Comparison of ENCODE assay signal across 8 mouse cellular contexts in the genomic region with DNA sequence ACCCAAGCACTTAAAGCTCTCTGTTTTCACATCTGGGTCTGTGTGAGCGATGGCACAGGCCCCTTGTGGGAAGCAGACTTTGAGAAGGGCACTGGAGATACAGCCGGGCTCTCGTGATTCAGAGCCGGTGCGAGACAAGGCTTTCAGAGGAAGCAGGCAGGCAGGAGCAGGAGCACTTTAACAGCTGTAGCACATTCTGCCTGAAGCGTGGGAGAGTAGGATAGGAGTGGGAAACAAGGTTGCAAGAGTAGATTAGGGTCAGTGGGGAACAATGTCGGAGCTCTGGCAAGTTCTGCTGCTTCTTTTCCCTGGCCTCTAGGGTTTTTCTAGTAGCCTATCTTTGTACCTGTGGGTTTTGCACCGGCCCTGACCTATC. TPM values are rescaled to one million over a fixed set of nuclear protein-coding genes. Genes with fewer than 3 reads are reported as not detected.
DNase-seq lines count a peak whose midpoint lies in the region; ATAC-seq and TF ChIP-seq lines count a peak whose summit lies in the region.

No protein-coding gene starts in this region.

- peak overlapping the region; percentile 56; the same call in 1 of the 2 replicates for H3K4me2 ChIP-seq in limb, embryonic 11.5 days (ENCODE audit: low read depth, severe bottlenecking)

- peak overlapping the region; percentile 22; the same call in 1 of the 2 replicates for H3K9ac ChIP-seq in limb, embryonic 11.5 days (ENCODE audit: low read length)

- H3K27me3 ChIP-seq in testis, adult 2 months (ENCODE audit: control insufficient read depth, insufficient read depth, low read length) = no peaks in the 10 kb centered on the region
- no peaks in the 10 kb centered on the region for H3K27me3 ChIP-seq in limb, embryonic 11.5 days (ENCODE audit: control insufficient read depth, insufficient read depth, low read length)

- H3K36me3 ChIP-seq in testis, adult 2 months (ENCODE audit: control insufficient read depth, insufficient read depth, low read length) = no peaks in the 10 kb centered on the region
- no peaks in the 10 kb centered on the region for H3K36me3 ChIP-seq in limb, embryonic 11.5 days (ENCODE audit: control insufficient read depth, insufficient read depth, low read length)

- no peaks in the 10 kb centered on the region for H3K9me3 ChIP-seq in limb, embryonic 11.5 days (ENCODE audit: control insufficient read depth, low read length)

- 16% methylated on average over 8 of the region's 8 CpGs for WGBS in limb, embryonic 11.5 days

- peak overlapping the region; percentile 74 for H3K27ac ChIP-seq in testis, adult 2 months (ENCODE audit: control insufficient read depth, insufficient read depth, low read depth, low read length)
- H3K27ac ChIP-seq in limb, embryonic 11.5 days (replicated peaks; ENCODE audit: low read depth, low read length) = no peak overlapping the region

- peaks cover 17% of the 10 kb centered on the region for H3K4me1 ChIP-seq in testis, adult 2 months (ENCODE audit: control insufficient read depth, insufficient read depth, low read length)
- peaks cover 23% of the 10 kb centered on the region for H3K4me1 ChIP-seq in limb, embryonic 11.5 days (ENCODE audit: control insufficient read depth, insufficient read depth, low read length)

- peak; percentile 19 for DNase-seq in adrenal gland, postnatal 14 days
- no peak for DNase-seq in adrenal gland, adult 8-10 months
- DNase-seq in testis, postnatal 10 days (ENCODE audit: low spot score) = no peak
- DNase-seq in limb, embryonic 11.5 days (ENCODE audit: low spot score) = peak; percentile 25
- peak; percentile 8 for DNase-seq in retina, embryonic 14.5 days (ENCODE audit: low spot score)
- DNase-seq in adrenal gland, adult 18-20 months (ENCODE audit: low spot score in 2 of 2) = no peak
- no peak for DNase-seq in layer of hippocampus, postnatal 10 days (ENCODE audit: low spot score in 2 of 2)

- no peak for TF ChIP-seq CTCF in testis, adult 2 months (IDR thresholded peaks at IDR 0.05; ENCODE audit: control insufficient read depth, insufficient read depth, insufficient replicate concordance, low read depth, low read length)

- TF ChIP-seq POLR2A in testis, adult 2 months (IDR thresholded peaks at IDR 0.05; ENCODE audit: control insufficient read depth, low read depth, low read length) = no peak

- ATAC-seq in limb, embryonic 11.5 days (ENCODE audit: insufficient number of reproducible peaks, low FRiP score, low TSS enrichment, low read depth) = no peak

- H3K4me3 ChIP-seq in testis, adult 2 months (ENCODE audit: control insufficient read depth, low read depth, low read length) = peak overlapping the region; percentile 11; the same call in 1 of the 2 replicates
- 0 out of 2 replicates have a peak overlapping the region, but pooled peaks have one; percentile 29 for H3K4me3 ChIP-seq in limb, embryonic 11.5 days (ENCODE audit: low read depth, low read length)

RNA-seq across cellular contexts. Expression of gene Wbp4, which starts 5.3 kb away (rescaled TPM):
- 34.3 and 38.9 TPM in 2 replicates for total RNA-seq in adrenal gland, postnatal 14 days (2021)
- total RNA-seq in adrenal gland, adult 8-10 months (2022) = 10 to 100 TPM; 34.7 to 40.1 (median 36.8) TPM
- polyA plus RNA-seq in testis, adult 2 months (2012; rRNA removed) = 11.2 and 11.7 TPM in 2 replicates
- polyA plus RNA-seq in limb, embryonic 11.5 days (2014; fragmentation: Nextera tagmentation; extraction: Ambion mirVana) = 58.9 and 59.4 TPM in 2 replicates
- total RNA-seq in adrenal gland, adult 18-20 months (2021) = 10 to 100 TPM; 31.6 to 39.4 TPM
- total RNA-seq in layer of hippocampus, postnatal 10 days (2021) = 10 to 100 TPM; 49.7 to 51.2 TPM

RNA-seq across cellular contexts. Expression of gene Elf1, which starts 5.6 kb away (rescaled TPM):
- 23.6 and 33.8 TPM in 2 replicates for total RNA-seq in adrenal gland, postnatal 14 days (2021)
- total RNA-seq in adrenal gland, adult 8-10 months (2022) = 10 to 100 TPM; 20.9 to 24.7 (median 21.4) TPM
- 3.2 and 3.9 TPM in 2 replicates for polyA plus RNA-seq in testis, adult 2 months (2012; rRNA removed)
- polyA plus RNA-seq in limb, embryonic 11.5 days (2014; fragmentation: Nextera tagmentation; extraction: Ambion mirVana) = 7.5 and 7.8 TPM in 2 replicates
- total RNA-seq in adrenal gland, adult 18-20 months (2021) = 10 to 100 TPM; 19.2 to 23.1 TPM
- total RNA-seq in layer of hippocampus, postnatal 10 days (2021) = 1 to 10 TPM; 6.0 to 6.1 TPM

RNA-seq across cellular contexts. Expression of gene Kbtbd6, which starts 35.0 kb away (rescaled TPM):
- 0.70 and 0.75 TPM in 2 replicates for total RNA-seq in adrenal gland, postnatal 14 days (2021)
- under 1 TPM in 3 of 4 experiments, not detected in 1; 0.17 to 0.26 (median 0.18) TPM for total RNA-seq in adrenal gland, adult 8-10 months (2022)
- polyA plus RNA-seq in testis, adult 2 months (2012; rRNA removed) = 28.5 and 30.0 TPM in 2 replicates
- polyA plus RNA-seq in limb, embryonic 11.5 days (2014; fragmentation: Nextera tagmentation; extraction: Ambion mirVana) = 5.8 and 7.3 TPM in 2 replicates
- total RNA-seq in adrenal gland, adult 18-20 months (2021) = under 1 TPM; 0.16 to 0.27 TPM
- total RNA-seq in layer of hippocampus, postnatal 10 days (2021) = 1 to 10 TPM; 1.5 to 1.6 TPM

Comparison
In these comparisons a context has a peak if more than half of its experiments do, and no peak if none do; other contexts are left out.
1. DNase-seq: peak in adrenal gland, postnatal 14 days (single experiment), limb, embryonic 11.5 days (single experiment) and retina, embryonic 14.5 days (single experiment); none in adrenal gland, adult 8-10 months (single experiment), testis, postnatal 10 days (single experiment), adrenal gland, adult 18-20 months (0 of 2) and layer of hippocampus, postnatal 10 days (0 of 2).